Mouse (Mus musculus): ENCODE measurements around the gene Glb1.

Glb1 gene

GRCm38 (mm10) chr9:114395258-114395657, 5.6 kb upstream of the Glb1 start:
- DNase-seq: peak; percentile 33

DNA sequence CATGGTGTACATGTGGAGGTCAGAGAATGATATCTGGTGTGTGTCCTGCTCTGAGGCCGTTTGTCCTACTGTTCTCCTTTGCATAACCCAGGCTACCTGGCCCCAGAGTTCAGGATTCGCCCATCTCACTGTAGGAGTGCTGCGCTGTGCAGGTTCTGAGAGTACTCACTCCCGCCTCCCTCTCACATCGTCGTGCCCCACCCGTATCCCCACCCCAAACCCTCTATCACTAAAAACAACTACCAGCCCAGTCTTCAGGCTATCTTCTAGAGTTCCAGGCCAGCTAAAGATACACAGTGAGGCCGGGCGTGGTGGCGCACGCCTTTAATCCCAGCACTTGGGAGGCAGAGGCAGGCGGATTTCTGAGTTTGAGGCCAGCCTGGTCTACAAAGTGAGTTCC, 1.2 kb upstream of the Glb1 start:
- DNase-seq: peak; percentile 58

DNA sequence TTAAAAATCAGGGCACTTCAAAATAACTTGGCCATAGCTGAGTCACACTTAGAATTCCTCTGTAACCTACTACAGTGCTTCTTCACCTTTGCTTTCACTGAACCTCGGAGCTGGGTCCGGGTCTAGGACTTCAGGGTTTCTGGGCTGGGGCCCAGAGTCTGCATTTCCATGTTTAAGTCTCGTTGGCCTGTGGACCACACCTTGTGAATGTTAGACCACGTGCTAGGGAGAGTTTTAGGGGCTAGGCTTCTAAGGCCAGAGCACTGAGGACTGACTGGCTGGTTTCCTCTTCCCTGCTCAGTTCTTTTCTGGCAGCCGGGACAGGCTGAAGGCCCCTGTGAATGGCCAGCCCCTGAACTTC, 308 bp upstream of the Glb1 start:
- DNase-seq: no peak

GRCm38 (mm10) chr9:114401685-114402080, 807 bp downstream of the Glb1 start:
- DNase-seq: peak; percentile 39

DNA sequence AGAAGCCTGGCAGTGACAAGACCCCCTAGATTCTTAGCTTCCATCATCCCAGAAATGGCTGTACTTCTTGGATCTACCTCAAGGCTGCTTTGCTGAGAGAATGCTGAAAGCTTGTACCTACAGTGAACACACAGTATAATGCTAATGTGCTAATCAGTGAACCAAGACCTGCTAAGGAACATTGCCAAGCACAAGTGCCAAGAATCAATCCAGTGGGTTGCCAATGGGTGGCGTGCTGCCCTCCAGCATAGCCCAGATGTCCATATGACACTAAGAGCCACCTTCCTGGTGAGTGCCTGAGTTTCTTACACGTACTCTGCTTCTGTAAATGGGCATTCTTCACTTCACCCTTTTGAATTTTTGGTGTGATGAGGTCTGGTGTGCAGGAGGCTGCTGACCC, 6.8 kb downstream of the Glb1 start:
- no peak for DNase-seq

DNA sequence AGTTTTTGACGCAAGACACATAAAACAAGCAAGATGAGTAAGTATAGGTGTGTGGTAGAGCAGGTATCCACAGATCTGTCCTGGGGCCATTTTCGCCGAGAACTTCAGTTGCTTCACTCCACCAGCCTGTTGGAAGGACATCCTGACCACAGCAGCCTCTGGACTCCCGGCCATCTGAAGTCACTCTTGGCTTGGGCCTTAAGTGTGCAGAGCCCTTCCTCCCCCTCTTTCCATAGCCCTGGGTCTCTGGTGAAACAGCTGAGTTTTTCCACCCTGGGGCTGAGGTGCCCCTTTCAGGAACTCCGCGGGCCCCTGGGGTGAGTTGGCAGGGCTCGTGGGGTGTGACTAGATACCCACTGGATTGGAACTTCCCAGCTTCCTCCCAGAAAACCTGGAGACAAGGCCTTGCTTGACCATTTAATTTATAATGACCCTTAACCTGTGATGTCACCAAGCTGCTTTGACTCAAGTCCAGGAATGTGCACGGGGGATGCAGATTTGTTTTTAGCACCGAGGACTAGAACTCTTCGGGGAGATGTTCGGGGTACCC, 9.5 kb downstream of the Glb1 start:
- no peak for DNase-seq

- DNase-seq: no peak
Measured at GRCm38 (mm10) chr9:114411295-114411694, 10.4 kb downstream of the Glb1 start.

DNA sequence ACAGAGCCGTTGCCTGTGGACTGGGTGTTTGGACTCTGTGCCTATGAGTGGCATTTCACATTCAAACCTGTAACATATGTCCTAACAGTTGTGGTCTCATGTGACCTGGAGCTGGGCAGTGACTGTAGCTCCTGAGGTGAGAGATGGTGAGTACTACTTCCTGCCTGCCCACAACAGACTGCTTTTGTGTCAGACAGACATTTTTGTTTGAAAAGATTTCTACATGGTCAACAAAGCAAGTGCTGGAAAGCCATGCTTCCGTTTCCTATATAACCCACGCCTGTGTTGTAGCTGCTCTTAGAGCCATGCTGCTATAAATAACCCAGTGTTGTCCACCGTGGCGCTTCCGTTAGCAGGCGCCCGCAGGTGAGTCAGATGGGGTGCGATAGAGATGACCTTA, 11.5 kb downstream of the Glb1 start:
- no peak for DNase-seq

DNA sequence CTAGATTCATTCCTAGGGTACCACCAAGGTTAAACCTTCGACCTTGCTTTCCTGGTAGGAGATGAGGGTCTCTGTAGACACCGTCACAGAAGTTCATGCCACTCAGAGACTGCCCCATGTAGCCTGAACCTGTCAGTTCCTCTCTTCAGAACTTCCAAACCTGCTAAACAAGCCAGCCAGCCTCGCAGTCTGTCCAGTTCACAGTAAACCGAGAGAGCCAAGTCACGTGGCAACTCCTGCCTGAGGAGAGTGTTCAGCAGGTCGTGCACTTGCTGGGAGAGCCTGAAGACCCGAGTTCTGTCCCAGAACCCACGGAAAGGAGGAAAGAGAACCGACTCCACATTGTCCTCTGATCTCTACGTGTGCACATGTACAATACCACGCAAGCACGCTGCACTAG, 13.0 kb downstream of the Glb1 start:
- no peak for DNase-seq

GRCm38 (mm10) chr9:114415701-114416100, 14.8 kb downstream of the Glb1 start:
- peak; percentile 60 for DNase-seq

- no peak for DNase-seq
Measured at GRCm38 (mm10) chr9:114416646-114417517, 16.0 kb downstream of the Glb1 start.

DNA sequence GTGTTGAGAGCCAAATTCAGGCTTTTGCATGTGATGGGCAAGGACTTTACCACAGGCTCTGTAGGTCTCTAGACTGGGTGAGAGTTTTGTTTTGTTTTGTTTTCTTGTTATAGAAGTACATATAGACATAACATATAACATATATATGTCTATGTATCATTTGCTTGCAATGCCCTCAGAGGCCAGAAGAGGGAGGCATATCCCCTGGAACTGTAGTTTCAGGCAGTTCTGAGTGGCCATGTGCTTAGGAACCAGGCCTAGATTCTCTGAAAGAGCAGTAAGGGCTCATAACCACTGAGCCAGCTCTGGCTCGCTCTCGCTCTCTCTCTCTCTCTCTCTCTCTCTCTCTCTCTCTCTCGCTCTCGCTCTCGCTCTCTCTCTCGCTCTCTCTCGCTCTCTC, 17.3 kb downstream of the Glb1 start:
- DNase-seq: peak; percentile 74

- no peak for DNase-seq
Measured at GRCm38 (mm10) chr9:114420443-114420842, 19.6 kb downstream of the Glb1 start.

DNA sequence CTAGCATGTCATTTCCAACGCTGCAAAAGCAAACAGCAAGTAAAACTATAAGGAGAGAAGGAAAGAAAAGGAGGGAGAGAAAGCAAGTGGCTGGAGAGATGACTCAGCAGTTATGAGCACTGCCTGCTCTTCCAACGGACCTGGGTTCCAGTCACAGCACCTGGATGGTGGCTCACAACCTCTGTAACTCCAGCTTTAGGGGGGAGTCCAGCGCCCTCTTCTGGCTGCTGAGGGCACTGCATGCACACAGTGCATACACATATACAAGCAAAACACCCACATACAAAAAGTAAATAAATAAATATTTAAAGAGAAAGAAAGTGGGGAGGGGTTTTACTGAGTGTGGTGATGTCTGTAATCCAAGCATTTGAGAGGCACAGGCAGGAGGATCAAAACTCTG, 20.2 kb downstream of the Glb1 start:
- no peak for DNase-seq

GRCm38 (mm10) chr9:114421797-114422196, 20.9 kb downstream of the Glb1 start:
- DNase-seq: no peak

DNA sequence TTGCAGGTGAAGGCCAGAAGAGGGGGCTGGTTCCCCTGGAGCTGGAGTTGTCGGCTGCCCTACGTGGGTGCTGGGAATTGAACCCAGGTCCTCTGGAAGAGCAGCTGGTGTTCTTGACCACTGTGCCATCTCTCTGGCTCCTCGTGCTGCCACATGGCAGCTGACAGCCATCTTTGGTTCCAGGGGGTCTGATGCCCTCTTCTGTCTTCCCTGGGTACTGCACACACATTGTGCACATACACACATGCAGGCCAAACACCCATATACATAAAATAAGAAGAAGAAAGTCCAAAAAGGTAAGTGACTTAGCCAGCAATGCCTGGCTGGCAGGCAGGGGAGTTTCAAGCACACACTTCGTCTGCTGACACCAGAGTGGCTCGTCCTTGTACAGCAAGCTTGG, 24.7 kb downstream of the Glb1 start:
- DNase-seq: no peak

- DNase-seq: no peak
Measured at GRCm38 (mm10) chr9:114426201-114426600, 25.3 kb downstream of the Glb1 start.

DNA sequence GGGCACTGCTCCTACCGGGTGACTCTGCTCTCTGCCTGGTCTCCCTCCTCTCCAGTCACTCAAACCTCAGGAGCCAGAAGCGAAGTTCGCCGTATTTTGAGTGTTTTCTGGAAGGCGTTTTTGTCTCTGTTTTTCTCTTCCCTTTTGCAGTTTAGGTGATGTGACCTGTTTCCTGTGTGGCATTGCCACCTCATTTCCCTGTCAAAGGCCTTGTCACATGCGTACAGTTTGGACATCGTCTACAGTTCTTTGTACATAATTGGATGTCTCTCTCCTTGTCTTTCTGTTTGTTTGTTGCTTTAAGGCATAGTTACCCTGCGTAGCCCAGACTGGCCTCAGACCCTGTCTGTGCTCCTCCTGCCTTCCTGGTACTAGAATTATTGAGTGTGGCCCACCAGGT, 26.5 kb downstream of the Glb1 start:
- DNase-seq: no peak

DNA sequence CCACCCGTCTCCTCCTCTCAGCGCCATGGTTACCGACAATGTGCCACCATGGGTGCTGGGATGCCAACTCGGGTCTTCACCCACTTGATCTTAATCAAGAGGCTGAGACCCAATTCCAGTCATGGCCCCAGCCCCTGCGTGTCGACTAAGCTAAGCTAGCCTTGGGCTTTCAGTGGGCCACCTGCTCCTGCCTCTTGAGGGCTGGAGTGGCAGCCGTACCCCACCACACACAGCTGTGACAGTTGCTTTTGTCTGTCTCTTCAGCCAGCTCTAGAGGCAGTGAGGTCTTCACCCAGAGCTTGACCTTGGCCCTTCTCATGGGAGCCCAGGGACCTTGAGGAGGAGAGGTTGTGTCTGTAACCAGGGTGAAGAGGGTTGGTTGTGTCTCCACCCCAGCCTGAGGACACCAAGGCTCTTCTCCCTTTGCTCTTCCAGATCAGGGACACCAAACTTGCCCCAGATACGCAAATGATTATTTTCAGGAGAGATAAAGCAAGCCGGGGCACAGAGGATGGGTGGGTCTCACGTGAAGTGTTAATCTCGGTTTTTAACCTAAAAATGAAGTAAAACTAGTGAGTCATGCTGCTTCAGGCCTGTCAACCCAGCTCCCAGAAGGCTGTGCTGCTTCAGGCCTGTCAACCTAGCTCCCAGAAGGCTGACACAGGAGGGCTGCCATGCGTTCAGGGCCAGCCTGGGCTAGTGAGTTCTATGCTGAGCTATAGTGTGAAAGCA, 27.4 kb downstream of the Glb1 start:
- no peak for DNase-seq

GRCm38 (mm10) chr9:114435668-114436067, 34.8 kb downstream of the Glb1 start:
- DNase-seq: no peak

GRCm38 (mm10) chr9:114440548-114440947, 39.7 kb downstream of the Glb1 start:
- no peak for DNase-seq

DNA sequence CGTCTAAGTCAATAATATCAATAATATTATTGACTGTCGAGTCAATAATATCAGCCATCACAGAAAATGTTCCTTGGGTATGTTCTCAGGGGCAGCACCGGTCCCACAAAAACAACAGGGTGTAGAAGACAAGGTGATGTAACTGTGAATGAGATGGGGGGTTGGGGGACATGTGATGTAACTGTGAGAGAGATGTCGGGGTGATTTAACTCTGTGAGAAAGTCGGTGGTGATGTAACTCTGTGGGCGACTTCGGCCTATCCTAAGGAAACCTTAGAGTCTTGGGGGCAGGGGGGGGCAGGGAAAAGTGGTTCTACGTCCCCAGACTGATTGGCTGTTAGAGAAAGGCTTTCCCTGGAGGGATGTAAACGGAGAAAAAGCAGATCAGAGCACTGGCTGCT, 41.3 kb downstream of the Glb1 start:
- DNase-seq: no peak

GRCm38 (mm10) chr9:114442893-114443292, 42.0 kb downstream of the Glb1 start:
- no peak for DNase-seq

DNA sequence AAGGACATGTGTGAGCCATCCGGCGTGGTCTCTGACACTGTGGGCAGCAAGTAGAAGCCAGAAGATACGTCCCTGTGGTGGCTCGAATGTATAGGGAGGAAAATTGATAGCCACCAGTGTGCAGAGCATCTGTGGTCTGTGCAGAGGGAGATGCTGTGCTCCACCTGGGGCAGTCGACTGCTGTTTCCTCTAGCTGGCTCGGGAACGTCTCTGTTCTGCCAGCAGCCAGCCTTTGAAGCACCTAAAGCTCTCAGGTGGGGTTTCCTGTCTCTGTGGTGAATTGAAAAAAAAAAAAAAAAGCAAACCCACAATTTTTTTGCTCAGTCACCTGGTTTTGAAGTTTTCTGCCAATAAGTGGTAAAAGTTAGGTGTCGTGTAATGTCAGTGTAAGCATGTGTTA, 42.5 kb downstream of the Glb1 start:
- no peak for DNase-seq
